Mouse (Mus musculus): ENCODE measurements around the gene Sprn.
A peak's percentile ranks its signal among the peaks of the same experiment; 100 is the strongest.

Gene Sprn

GRCm38 (mm10) chr7:140154218-140154927 lies at the start of gene Sprn:
TSS of gene Sprn (minus strand) at chr7:140154877.
- no peak for DNase-seq (ENCODE audit: low read depth in 2 of 2, low spot score in 2 of 2)

GRCm38 (mm10) chr7:140201090-140201489 lies 46.4 kb upstream of the Sprn start:
- no peak for DNase-seq (ENCODE audit: low read depth in 2 of 2, low spot score in 2 of 2)

GRCm38 (mm10) chr7:140196002-140196401 lies 41.3 kb upstream of the Sprn start:
- DNase-seq (ENCODE audit: low read depth in 2 of 2, low spot score in 2 of 2), result no peak

GRCm38 (mm10) chr7:140194031-140194430 lies 39.4 kb upstream of the Sprn start:
- no peak for DNase-seq (ENCODE audit: low read depth in 2 of 2, low spot score in 2 of 2)

- no peak for DNase-seq (ENCODE audit: low read depth in 2 of 2, low spot score in 2 of 2)
Measured at GRCm38 (mm10) chr7:140192851-140193250, 38.2 kb upstream of the Sprn start.

- DNase-seq (ENCODE audit: low read depth in 2 of 2, low spot score in 2 of 2), result no peak
Measured at GRCm38 (mm10) chr7:140192445-140192844, 37.8 kb upstream of the Sprn start.

GRCm38 (mm10) chr7:140190435-140190834 lies 35.8 kb upstream of the Sprn start:
- no peak for DNase-seq (ENCODE audit: low read depth in 2 of 2, low spot score in 2 of 2)

GRCm38 (mm10) chr7:140188391-140189328 lies 34.0 kb upstream of the Sprn start:
- DNase-seq (ENCODE audit: low read depth in 2 of 2, low spot score in 2 of 2), result peak in 1 of 2 experiments; percentile 23

- no peak for DNase-seq (ENCODE audit: low read depth in 2 of 2, low spot score in 2 of 2)
Measured at GRCm38 (mm10) chr7:140187721-140188390, 33.2 kb upstream of the Sprn start.

- peak; percentile 49 to 55 for DNase-seq (ENCODE audit: low read depth in 2 of 2, low spot score in 2 of 2)
Measured at GRCm38 (mm10) chr7:140186646-140187620, 32.3 kb upstream of the Sprn start.

GRCm38 (mm10) chr7:140184206-140184605 lies 29.5 kb upstream of the Sprn start:
- DNase-seq (ENCODE audit: low read depth in 2 of 2, low spot score in 2 of 2), result no peak

GRCm38 (mm10) chr7:140180692-140181091 lies 26.0 kb upstream of the Sprn start:
- no peak for DNase-seq (ENCODE audit: low read depth in 2 of 2, low spot score in 2 of 2)

GRCm38 (mm10) chr7:140179176-140179575 lies 24.5 kb upstream of the Sprn start:
- DNase-seq (ENCODE audit: low read depth in 2 of 2, low spot score in 2 of 2), result no peak

GRCm38 (mm10) chr7:140172936-140173335 lies 18.3 kb upstream of the Sprn start, which contains the start of gene Olfr523:
TSS of gene Olfr523 (plus strand) at chr7:140173217.
- no peak for DNase-seq (ENCODE audit: low read depth in 2 of 2, low spot score in 2 of 2)

- no peak for DNase-seq (ENCODE audit: low read depth in 2 of 2, low spot score in 2 of 2)
Measured at GRCm38 (mm10) chr7:140170863-140171262, 16.2 kb upstream of the Sprn start.

GRCm38 (mm10) chr7:140169386-140169785 lies 14.7 kb upstream of the Sprn start:
- DNase-seq (ENCODE audit: low read depth in 2 of 2, low spot score in 2 of 2), result no peak

GRCm38 (mm10) chr7:140167950-140168349 lies 13.3 kb upstream of the Sprn start:
- DNase-seq (ENCODE audit: low read depth in 2 of 2, low spot score in 2 of 2), result no peak

- no peak for DNase-seq (ENCODE audit: low read depth in 2 of 2, low spot score in 2 of 2)
Measured at GRCm38 (mm10) chr7:140164664-140165063, 10.0 kb upstream of the Sprn start, which contains the start of gene Olfr522. TSS of gene Olfr522 (minus strand) at chr7:140164764.

GRCm38 (mm10) chr7:140160363-140160762 lies 5.7 kb upstream of the Sprn start:
- no peak for DNase-seq (ENCODE audit: low read depth in 2 of 2, low spot score in 2 of 2)

- DNase-seq (ENCODE audit: low read depth in 2 of 2, low spot score in 2 of 2), result no peak
Measured at GRCm38 (mm10) chr7:140153829-140154217, 854 bp downstream of the Sprn start.
